Mouse (Mus musculus) cerebellum, postnatal 4 days (tissue): ENCODE results near the gene Kidins220.
A peak's percentile ranks its signal among the peaks of the same experiment; 100 is the strongest.

Source experiments
- DNase-seq, 2 experiments: peaks; one replicate each; pipeline ENCODE4 v3.0.0; 2022; ENCODE audit warnings: low spot score in 2 of 2, mixed read lengths in 1 of 2

The Kidins220 gene

DNA sequence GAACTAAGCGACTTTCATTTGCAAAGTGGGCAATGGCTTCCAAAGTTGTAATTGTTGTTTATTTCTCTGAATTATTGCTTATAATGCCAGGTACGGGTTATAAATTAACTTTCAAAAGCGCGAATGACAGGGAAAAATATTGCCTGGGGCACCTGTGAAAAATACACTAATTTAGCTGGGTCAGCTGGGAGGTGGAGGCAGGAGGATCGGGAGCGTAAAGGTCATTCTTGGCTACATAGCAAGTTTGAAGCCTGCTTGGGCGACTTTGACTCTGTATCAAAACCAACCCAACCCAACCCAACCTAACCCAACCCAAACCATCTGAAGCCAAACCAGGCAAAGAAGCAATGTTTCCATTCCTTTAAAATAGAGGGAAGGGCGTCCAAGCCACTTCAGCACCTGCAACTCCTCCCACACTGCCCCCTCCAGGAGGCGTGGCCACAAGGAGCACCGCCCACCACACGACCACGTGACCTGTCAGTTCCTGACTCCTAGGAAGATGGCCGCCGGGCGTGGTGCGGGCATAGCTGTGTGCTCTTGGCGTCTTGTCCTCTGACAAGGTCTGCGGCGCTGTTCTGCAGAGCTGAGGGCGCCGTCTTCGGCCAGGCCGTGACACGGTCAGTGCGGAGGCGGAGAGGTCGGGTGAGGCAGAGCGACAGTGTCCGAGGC, at the start of gene Kidins220:
Gene Kidins220, plus strand, starts transcription at position 480 of the 669 bp plus-strand sequence.
- peak; percentile 94 to 97 for DNase-seq

DNA sequence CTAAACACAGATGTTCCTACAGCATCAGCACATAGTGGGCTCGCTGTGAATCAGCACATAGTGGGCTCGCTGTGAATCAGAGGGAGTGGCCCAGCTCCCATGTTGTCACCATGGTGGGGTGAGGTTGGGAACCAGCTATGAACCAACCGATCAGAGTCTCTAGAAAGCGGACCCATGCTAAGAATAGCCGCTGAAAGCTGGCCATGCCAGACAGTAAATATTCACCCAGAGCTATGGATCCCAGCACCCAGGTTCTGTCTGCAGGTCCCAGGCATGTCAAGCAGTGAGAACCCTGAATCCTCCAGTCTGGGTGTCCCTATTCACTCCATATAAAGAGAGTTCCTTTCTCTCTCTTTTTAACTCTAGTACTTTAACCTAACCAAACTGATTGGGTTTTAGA, 49.4 kb upstream of the Kidins220 start:
- DNase-seq: no peak

DNA sequence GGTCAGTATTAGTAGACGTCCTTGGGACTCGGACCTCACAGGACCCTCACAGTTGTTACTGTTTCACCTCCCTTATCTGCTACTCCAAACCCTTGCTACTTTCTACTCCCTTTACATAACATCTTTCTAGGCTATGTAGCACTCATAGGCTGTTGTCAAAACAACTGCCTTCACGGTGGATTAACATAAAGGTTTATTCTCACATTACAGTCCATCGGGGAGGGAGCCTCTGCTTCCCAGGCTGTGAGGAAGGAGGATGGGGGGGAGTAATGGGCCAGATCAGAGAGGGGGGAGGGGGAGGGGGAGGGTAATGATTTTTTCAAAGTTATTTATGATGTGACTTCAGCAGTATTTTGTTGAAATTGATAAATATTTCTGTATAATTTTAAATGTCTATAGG, 49.0 kb upstream of the Kidins220 start:
- no peak for DNase-seq

DNA sequence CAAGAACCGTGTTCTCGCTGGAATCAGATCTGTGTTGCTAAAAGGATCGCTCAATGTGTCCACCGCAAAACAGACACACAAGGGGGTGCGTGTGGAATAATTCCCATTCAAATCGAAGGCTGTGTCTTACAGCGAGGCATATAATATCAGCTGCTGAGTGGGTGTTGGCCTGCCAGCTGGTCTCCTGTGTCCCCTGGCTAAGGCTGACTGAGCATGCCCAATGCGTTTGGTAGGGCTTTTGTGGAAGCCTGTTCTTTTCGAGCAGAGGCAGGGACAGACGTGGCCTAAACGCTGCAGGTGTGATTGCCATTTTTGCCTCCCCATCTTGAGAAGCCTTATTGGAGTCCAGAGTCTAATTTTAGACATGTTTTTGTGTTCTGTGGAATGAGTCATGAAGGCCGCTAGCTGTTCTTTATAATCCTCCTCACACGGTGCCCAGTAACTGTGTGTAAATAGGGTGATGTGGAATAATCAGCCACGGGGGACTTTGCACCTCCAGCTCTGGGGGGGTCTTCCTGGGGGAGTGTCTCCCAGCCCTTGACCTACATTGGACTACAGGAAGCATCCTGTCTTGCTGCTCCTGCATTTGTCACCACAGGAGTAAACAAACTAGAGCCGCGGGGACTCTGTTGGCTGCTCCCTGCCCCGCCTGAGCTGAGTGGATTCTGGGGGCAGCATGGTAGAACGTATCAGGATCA, 46.5 kb upstream of the Kidins220 start:
- peak in 1 of 2 experiments; percentile 42 for DNase-seq

DNA sequence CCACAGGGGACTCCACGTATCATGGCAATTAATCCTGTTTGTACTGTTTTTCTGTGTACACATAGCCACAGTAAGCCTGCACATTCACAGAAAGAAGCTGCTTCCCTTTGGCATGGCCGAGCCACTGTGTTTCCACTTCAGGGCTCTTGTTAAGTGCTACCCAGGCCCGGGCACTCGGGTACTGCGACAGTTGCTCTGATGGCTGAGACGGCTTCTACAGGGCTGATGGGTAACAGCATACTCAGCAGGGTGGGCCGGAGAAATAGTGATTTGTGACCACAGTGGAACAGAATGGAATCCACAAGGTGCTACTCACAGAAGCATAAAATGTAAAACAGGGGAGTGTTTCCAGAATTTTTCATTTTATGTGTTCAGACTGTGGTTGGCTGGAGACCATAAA, 45.7 kb upstream of the Kidins220 start:
- DNase-seq: peak in 1 of 2 experiments; percentile 15

DNA sequence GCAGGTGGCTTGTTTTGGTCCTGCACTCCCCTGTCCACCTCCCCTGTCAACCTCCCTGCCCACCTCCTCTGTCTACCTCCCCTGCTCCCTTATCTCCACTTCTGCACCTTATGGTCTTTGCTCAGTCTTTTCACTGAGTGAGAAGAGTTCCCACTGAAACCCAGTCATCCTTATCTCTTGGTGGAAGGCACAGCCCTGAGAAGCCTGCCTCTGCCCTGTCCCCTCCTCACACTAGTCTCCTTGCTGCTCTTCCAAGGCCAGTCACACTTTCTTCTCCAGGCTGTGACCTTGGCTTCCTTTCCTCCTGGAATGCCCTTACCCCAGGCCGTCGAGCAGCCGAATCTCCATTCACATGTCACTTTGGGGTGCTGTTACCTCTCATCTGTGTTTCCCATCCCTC, 44.0 kb upstream of the Kidins220 start:
- no peak for DNase-seq

DNA sequence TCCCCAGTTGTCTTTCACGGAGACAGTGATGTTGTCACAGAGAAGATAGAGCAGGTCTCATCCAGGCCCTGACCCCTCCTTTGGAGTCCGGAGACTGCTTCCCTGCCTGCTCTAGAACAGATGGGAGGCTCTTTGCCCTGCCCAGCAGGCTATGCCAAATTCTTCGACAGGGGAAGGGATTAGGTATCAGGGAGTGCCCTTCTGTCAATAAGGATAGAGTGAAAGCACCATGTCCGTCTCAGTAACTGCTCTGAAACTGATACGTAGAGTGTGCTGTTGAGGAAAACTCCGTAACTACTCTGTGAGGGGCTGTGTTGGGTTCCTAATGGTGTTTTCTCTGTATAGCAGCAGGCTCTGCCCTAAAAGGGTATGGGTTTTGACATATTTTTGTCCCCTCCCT, 42.6 kb upstream of the Kidins220 start:
- DNase-seq: no peak

DNA sequence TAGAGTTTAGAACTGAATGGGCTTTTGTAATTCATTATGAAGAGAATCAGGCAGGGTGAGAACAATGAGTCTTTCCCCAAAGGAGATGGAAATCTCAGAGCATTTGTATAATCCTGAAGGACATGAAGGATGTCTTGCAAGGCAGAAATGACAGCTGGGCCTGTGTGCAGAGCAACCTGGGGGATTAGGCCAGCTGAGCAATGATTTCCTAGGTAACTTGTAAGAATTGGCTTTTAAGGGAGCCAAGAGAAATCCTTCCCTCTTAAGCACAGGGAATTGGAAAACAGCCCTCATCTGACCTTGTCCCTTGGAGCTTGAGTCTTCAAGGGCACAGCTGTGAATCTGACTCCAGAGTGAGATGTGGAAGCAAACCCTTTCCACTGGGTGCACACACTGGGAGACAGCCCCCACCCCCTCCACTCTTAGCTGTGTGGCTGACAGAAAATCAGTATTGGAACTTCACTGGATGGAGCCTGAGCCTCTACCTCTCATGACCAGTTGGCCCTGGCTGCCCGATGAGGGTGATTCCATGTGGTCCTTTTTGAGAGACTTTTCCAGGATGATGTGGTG, 41.4 kb upstream of the Kidins220 start:
- DNase-seq: no peak

DNA sequence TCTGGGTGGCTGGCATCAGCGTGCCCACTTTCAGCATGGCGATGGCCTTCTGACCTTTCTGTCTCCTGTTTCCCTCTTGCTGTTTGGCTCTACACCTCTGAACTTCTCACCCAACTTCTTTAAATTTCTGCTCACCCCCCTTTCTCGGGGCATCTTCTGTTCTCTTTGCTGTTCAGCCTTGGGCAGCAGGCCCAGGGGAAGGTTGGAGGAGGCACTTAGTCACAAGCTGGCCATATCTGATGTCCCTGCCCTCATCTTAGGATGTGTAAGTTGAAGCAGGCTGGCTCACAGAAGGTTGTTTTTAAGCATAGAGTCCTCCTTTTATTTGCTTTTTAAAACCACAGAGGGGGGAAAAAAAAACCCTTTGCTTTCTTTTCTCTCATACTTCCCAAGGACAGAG, 40.7 kb upstream of the Kidins220 start:
- no peak for DNase-seq

DNA sequence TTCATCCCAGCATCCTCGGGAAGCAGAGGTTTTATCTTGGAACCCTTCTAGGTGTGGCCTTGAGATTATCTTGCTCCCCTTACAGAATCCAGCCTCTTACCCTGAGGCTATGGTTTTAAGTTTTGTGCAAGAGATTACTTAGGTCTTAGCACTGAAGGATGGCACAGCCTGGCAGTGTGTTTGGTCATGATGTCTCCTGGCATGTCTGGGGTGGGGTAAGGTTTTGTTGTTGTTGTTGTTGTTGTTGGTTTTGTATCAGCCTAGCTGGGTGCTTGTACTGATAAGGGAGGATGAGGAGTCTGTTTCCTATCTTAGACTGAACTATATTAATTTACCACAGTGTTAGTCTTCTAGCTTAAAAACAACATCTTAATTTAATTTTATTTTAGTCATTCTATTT, 38.4 kb upstream of the Kidins220 start:
- no peak for DNase-seq

DNA sequence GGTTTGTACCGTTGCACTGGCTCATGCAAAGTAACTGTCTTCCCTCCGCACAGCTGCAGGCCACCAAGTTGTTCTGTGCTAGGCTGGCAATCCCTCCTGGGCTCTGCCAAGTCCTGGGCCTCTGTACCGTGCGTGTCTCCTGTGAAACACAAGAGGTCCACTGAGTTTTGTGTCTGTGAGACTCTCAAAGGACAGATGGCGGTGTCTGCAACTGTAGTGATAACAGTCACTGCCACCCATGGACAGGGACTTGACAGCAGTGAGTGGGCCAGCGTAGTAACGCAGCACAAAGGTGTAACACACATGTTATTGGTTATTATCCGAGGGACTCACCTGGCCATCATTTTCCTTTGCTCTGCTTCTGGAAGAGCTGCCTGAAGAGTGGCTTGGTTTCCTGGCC, 35.4 kb upstream of the Kidins220 start:
- DNase-seq: no peak

DNA sequence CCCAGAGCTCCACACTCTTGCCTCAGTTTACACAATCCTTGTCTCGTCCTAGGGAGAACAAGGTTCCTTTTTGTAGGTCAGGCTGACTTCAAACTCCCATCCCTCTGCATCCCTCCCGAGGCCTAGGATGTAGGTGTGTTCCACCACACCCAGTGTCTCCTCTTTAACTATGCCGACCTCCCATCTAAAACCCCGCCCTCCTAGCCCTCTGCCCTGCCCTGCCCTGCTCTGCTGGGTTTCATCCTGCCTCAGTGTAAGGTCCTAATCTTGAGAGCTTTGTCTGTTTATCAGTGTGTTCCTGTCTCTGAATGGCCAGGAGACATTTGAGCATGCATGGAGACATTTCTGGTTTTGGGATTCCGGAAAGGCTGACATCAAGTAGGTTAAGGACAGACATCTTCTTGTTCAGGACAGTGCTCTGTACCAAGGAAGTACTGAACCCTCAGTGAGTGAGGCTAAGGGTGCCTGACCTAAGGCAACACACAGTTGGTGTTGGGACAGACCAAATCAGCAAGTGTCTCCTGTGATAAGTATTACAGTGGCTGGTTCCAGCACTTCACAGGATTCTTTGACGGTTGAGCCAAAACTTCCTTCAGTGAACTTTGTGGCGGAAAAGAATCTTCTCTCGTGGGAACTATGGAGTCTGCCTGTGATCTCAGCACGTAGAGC, 32.0 kb upstream of the Kidins220 start:
- no peak for DNase-seq

DNA sequence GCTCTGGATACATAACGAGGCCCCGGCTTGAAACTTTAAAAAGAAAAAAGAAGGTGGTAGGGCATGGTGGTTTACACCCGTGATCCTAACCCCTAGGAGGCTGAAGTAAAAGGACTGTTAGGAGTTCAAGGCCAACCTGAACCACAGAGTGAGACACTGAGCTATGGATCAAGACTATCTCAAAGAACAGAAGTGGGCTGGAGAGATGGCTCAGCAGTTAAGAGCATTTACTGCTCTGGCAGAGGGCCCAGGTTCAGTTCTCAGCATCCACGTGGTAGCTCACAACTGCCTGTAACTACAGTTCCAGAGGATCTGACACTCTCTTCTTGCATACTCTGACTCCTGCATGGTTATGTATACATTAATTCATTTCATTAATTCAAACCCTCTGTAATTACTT, 31.3 kb upstream of the Kidins220 start:
- DNase-seq: no peak

DNA sequence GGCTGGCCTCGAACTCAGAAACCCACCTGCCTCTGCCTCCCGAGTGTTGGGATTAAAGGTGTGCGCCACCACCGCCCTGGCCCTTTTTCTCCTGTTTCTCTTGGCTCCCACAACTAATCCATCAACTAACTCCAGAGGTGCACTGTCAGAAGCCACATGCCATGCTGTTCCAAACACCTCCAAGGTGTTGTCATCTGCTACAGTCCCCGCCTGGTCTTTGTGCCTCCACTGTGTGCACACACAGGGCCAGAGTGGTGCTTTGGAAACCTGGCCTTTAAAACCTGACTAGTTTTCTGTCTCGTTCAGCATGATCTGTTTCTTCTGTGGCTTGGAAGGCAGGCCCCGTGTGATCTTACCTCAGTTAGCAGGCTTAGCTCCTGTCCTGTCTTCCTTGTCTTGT, 30.1 kb upstream of the Kidins220 start:
- DNase-seq: no peak

DNA sequence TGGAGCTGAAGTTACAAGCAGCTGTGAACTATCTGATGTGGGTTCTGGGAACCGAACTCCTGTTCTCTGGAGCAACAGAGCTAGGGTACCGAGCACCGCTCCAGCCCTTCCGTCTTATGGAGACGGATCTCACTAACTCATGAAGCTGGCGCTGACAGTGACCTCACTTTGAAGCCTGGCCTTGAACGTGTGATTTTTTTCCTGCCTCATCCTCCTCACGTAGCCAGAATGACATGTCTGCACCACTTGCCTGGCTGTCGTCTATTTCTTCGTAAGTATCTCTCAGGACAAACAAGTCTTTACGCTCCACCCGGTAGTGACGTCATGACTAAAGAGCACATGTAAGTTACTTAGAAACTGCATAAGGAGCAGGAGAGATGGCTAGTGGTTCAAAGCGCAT, 27.7 kb upstream of the Kidins220 start:
- no peak for DNase-seq

DNA sequence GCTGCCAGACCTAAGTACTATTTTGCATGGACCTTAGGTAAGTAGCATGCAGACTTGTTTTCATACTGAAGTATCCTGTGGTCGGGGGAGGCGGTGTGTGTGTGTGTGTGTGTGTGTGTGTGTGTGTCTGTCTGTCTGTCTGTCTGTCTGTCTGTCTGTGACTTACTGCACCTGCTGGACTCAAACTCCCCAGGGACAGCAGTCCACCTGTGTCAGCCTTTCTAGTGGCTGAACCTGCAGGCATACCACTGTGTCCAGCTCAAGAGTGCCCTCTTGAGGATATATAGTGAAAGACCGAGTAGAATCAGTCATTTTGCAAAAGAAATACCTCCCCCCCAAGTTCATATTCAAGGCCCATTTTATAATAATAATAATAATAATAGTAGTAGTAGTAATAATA, 26.4 kb upstream of the Kidins220 start:
- peak in 1 of 2 experiments; percentile 44 for DNase-seq

DNA sequence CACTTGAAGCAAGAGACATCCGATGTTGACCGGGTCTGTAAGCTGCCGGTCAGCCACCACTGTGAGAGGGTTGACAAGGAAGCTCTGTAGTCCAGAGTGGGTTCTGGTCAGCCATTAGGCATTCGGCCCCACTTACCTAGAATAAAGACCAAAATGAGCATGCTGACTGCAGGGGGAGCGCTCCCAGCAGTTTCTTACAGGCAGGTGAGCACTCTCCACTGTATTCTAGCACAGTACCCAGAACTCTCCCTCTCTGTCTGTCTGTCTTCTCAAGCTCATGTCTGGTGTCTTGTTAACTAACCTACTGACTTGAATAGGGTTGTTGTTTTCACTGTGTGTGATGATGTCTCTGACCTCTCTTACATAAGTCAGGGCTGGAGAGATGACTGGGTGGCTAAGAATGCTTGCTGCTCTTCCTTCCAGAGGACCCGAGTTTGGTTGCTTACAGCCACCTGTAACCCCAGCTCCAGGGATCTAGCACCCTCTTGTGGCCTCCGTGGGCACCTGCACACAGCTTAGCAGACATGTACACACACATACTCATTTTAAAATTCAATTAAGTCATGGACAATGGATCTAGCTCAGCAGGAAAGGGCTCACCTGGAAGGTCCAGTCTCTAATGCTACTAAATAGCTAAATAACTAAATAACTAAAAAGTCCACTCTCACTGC, 24.2 kb upstream of the Kidins220 start:
- DNase-seq: no peak

DNA sequence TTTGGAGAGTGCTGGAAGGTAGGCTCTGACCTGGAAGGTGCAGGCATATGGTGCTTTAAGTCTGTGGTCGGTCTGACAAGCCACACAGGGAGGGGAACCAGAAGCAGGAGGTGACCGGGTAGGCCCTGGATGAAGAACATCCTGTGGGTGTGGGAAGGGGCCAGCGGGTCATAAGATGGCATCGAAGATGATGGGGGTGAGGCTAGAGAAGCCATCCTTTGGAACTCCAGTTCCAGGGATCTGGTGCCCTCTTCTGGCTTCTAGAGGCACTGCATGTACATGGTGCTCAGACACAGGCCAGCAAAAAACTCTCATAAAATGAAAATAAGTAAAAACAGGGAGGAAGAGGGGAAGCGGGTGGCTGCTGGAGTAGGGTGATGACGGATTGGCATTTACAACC, 22.6 kb upstream of the Kidins220 start:
- peak; percentile 55 to 68 for DNase-seq

DNA sequence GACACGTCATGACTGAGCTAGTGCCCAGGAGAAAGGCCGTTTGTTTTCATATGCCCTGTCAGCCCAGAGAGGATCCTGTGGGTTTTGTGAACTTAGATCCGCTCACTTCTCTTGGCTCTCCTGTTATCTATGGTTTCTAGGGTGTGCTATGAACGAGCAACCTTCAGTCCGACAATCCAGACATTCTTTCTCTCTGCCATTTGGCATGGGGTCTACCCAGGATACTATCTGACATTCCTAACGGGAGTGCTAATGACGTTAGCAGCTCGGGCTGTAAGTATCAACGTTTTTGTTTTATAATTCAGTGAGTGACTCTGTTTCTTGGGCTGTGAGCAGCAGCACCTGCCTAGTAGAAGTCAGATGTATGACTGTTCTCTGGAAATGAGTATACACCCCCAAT, 19.6 kb upstream of the Kidins220 start:
- no peak for DNase-seq

DNA sequence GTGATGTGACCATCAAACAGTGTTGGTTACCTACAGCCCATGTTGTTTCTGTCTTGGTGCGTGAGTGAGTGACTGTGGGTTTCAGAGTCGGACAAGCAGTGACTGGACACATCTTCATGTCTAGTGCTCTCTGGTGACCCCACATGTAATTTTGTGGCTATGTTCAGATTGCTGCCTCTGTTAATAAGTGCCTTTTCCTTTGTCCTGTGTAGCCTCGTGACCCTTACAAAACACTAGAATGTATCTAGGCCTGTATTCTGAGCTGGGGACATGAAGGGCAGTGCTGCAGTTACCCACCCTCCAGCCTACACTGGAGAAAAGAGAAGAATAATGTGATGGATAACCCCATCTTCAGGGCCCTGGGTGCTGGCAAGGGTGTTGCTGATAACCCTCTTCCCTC, 16.2 kb upstream of the Kidins220 start:
- no peak for DNase-seq

DNA sequence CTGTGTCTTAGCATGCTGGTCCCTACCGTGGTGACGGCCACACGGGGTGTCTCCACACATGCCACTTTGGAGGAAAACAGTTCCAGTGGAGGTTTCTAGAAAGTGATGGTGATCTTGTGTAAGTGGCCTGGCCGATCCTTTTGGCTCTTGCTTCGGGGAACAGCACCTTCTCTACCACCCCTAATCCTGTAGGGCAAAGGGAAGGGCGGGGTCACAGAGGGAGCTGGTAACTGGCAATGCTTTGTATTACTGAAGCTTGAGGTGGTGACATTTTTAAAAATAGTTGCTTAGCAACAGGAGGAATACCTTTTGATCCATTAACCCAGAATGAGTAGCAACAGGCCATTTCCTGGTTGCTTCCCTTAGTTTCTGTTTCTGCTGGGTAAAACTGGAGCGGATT, 12.9 kb upstream of the Kidins220 start:
- no peak for DNase-seq

DNA sequence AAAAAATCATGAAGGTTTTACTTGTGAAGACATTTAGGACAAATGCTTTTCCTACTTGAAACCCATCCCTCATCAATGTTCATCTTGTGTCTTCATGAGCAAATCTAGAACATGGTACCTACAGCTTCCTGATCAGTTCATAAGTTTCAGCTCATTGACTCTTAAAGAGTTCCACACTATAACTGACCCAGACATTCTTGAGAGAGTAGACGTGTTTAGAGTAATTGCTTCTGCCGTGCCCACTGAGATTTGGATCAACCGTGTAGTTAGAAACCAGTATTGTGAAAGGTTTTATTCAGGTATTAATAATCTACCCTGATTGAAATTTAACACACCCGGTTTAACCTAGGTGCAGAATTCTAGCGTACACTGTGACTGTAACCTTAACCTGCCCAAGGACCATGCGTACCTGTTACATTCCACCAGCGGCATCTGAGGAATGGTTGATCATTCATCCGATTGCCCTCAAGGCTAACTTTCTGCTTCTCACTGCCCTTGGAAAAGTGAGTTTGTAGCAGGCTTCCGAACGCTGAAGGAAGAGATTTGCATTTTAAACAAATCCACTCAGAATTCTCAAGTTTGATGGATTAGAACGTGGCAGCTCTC, 12.3 kb upstream of the Kidins220 start:
- DNase-seq: no peak
